ENCODE assay signal across 10 mouse cellular contexts in the genomic region with DNA sequence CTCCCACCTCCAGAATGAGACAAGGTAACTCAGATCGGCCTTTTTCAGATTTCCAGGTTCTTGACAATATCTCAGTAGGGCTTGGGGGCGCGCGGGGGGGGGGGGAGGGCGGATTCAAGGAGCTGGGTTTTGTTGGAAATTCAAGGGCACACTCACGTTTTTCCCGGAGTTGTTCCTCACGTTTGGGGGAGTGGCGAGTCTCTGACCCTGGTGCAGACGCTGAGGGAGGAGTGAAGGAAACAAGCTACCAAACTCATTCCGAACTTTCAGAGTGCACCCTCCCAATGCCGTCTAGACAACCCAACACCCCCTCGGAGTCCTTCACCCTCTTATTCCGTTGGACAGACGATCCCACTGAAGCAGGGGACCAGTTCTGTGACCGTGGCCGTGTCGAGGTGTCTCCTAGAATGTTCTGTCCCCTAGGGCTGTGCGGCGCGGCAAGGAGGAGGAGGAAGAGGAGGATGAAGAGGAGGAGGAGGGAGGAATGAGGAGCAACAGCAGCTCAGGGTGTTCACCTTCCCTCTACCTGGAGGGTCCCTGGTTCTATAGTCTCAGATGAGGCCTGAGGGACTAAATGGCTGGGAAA. TPM values are rescaled to one million over a fixed set of nuclear protein-coding genes. Genes with fewer than 3 reads are reported as not detected.
DNase-seq lines count a peak whose midpoint lies in the region; ATAC-seq and TF ChIP-seq lines count a peak whose summit lies in the region.
"Had no signal": no experiment of that assay in that cellular context is flagged by ENCODE, and none has a peak within 500 bp of the region (broad histone marks: within the 10 kb centered on the region; RNA-seq: fewer than 3 reads in every experiment).

No protein-coding gene starts in this region.

- peak overlapping the region; percentile 50 for H3K4me2 ChIP-seq in hindbrain, embryonic 11.5 days (replicated peaks; ENCODE audit: low read depth, low read length)
- H3K4me2 ChIP-seq in liver, postnatal 0 days (ENCODE audit: low read depth, low read length) = peak overlapping the region; percentile 63

- H3K9me3 ChIP-seq in hindbrain, embryonic 11.5 days (ENCODE audit: control insufficient read depth, low read length) = no peaks in the 10 kb centered on the region
- H3K9me3 ChIP-seq in liver, postnatal 0 days (ENCODE audit: low read length) = no peaks in the 10 kb centered on the region

- no peak for TF ChIP-seq POLR2A in kidney, adult 2 months (IDR thresholded peaks at IDR 0.05; ENCODE audit: low read depth, low read length)

- peak overlapping the region; percentile 61 for H3K4me3 ChIP-seq in gastrocnemius, adult 2 months
- no peak overlapping the region for H3K4me3 ChIP-seq in hindbrain, embryonic 11.5 days (ENCODE audit: low read depth, low read length)
- peak overlapping the region; percentile 15; the same call in 1 of the 2 replicates for H3K4me3 ChIP-seq in liver, postnatal 0 days (ENCODE audit: low read depth, low read length)
- H3K4me3 ChIP-seq in left cerebral cortex, adult 2 months = no peak overlapping the region
- H3K4me3 ChIP-seq in kidney, adult 2 months (ENCODE audit: insufficient read depth, low read depth, low read length) = no peak overlapping the region

- H3K9ac ChIP-seq in hindbrain, embryonic 11.5 days (ENCODE audit: low read depth, low read length) = no peak overlapping the region
- H3K9ac ChIP-seq in liver, postnatal 0 days (replicated peaks) = no peak overlapping the region

- TF ChIP-seq CTCF in gastrocnemius, adult 2 months (IDR thresholded peaks at IDR 0.05) = no peak
- no peak for TF ChIP-seq CTCF in liver, postnatal 0 days (IDR thresholded peaks at IDR 0.05; ENCODE audit: low read depth)
- no peak for TF ChIP-seq CTCF in left cerebral cortex, adult 2 months (IDR thresholded peaks at IDR 0.05)
- no peak for TF ChIP-seq CTCF in kidney, adult 2 months (conservative IDR thresholded peaks at IDR 0.05; ENCODE audit: insufficient read depth, insufficient read length, low read depth, low read length)

- DNase-seq in gastrocnemius, adult 2 months = no peak
- DNase-seq in gastrocnemius, adult 8-10 months (ENCODE audit: low spot score in 2 of 2) = no peak
- DNase-seq in ES-CJ7 (ENCODE audit: low read depth, low spot score) = peak; percentile 84
- DNase-seq in hindbrain, embryonic 11.5 days (ENCODE audit: low spot score) = peak; percentile 60
- no peak for DNase-seq in liver, postnatal 0 days
- no peak for DNase-seq in urinary bladder, postnatal 14 days (ENCODE audit: low spot score)
- DNase-seq in left cerebral cortex, adult 2 months (ENCODE audit: extremely low spot score in 1 of 2, low spot score in 2 of 2) = no peak
- DNase-seq in kidney, adult 2 months = no peak
- DNase-seq: lung, postnatal 4 days had no signal

- no peak for ATAC-seq in hindbrain, embryonic 11.5 days (ENCODE audit: low FRiP score)
- ATAC-seq in liver, postnatal 0 days = no peak

- 2% methylated on average over 19 of the region's 21 CpGs for WGBS in hindbrain, embryonic 11.5 days
- WGBS in liver, postnatal 0 days (ENCODE audit: insufficient replicate concordance) = 7% methylated on average over 17 of the region's 21 CpGs
- WGBS in kidney, adult 2 months = 8% methylated on average over 21 of the region's 21 CpGs

- no peaks in the 10 kb centered on the region for H3K36me3 ChIP-seq in hindbrain, embryonic 11.5 days (ENCODE audit: control insufficient read depth, insufficient read depth, low read length)
- H3K36me3 ChIP-seq in liver, postnatal 0 days (replicated peaks; ENCODE audit: insufficient read depth, low read length) = no peaks in the 10 kb centered on the region
- no peaks in the 10 kb centered on the region for H3K36me3 ChIP-seq in kidney, adult 2 months (ENCODE audit: control insufficient read depth, insufficient read depth, low read length)

- H3K27me3 ChIP-seq in hindbrain, embryonic 11.5 days (ENCODE audit: control insufficient read depth, insufficient read depth, low read length) = peaks cover 80% of the 10 kb centered on the region
- H3K27me3 ChIP-seq in liver, postnatal 0 days (ENCODE audit: insufficient read depth, low read length) = peaks cover 50% of the 10 kb centered on the region
- peaks cover 18% of the 10 kb centered on the region for H3K27me3 ChIP-seq in kidney, adult 2 months (replicated peaks; ENCODE audit: control insufficient read depth, insufficient read depth, low read length)

- H3K4me1 ChIP-seq in hindbrain, embryonic 11.5 days (replicated peaks; ENCODE audit: control insufficient read depth, insufficient read depth, low read length) = peaks cover 11% of the 10 kb centered on the region
- H3K4me1 ChIP-seq in liver, postnatal 0 days (ENCODE audit: insufficient read depth) = peaks cover 7% of the 10 kb centered on the region
- peaks cover 3% of the 10 kb centered on the region; the same call in 1 of the 2 replicates for H3K4me1 ChIP-seq in kidney, adult 2 months (ENCODE audit: control insufficient read depth, insufficient read depth, low read length)

- intact Hi-C loops in gastrocnemius, adult 2 months (cut with DNase I) = no loop called here
- intact Hi-C loops in left cerebral cortex, adult 2 months (cut with DNase I) = loop anchor here (5.0 kb wide), 1 partner anchor 275 kb away; no protein-coding TSS in a partner anchor

- no peak overlapping the region for H3K27ac ChIP-seq in gastrocnemius, adult 2 months
- H3K27ac ChIP-seq in hindbrain, embryonic 11.5 days (ENCODE audit: low read depth, low read length) = no peak overlapping the region
- no peak overlapping the region for H3K27ac ChIP-seq in liver, postnatal 0 days (ENCODE audit: low read depth)
- no peak overlapping the region for H3K27ac ChIP-seq in left cerebral cortex, adult 2 months
- H3K27ac ChIP-seq in kidney, adult 2 months (ENCODE audit: insufficient read depth, low read depth, low read length) = no peak overlapping the region

- no peak for TF ChIP-seq EP300 in liver, postnatal 0 days (IDR thresholded peaks at IDR 0.05; ENCODE audit: low read depth)

RNA-seq across cellular contexts. Expression of a gene that starts 8.2 kb away (rescaled TPM):
- under 1 TPM; 0.11 to 0.26 TPM for total RNA-seq in gastrocnemius, adult 2 months (2021)
- total RNA-seq in gastrocnemius, adult 8-10 months (2022) = under 1 TPM; 0.09 to 0.43 (median 0.16) TPM
- polyA plus RNA-seq in hindbrain, embryonic 11.5 days (2014; fragmentation: Nextera tagmentation; extraction: Ambion mirVana) = 0.26 and 0.68 TPM in 2 replicates
- polyA plus RNA-seq in liver, postnatal 0 days (2015; fragmentation: Nextera tagmentation; extraction: Ambion mirVana) = 3.1 and 3.2 TPM in 2 replicates
- total RNA-seq in left cerebral cortex, adult 2 months (2021) = not detected
- 0.38 and 0.58 TPM in 2 replicates for polyA plus RNA-seq in kidney, adult 2 months (2012; rRNA removed)
- polyA plus RNA-seq: C2C12 had no signal

Comparison
In these comparisons a context has a peak if more than half of its experiments do, and no peak if none do; other contexts are left out.
1. DNase-seq: peak in ES-CJ7 (single experiment) and hindbrain, embryonic 11.5 days (single experiment); none in gastrocnemius, adult 2 months (single experiment), gastrocnemius, adult 8-10 months (0 of 2), liver, postnatal 0 days (single experiment), urinary bladder, postnatal 14 days (single experiment), left cerebral cortex, adult 2 months (0 of 2) and kidney, adult 2 months (single experiment).
2. H3K4me3 ChIP-seq: peak in gastrocnemius, adult 2 months (single experiment) and liver, postnatal 0 days (single experiment); none in hindbrain, embryonic 11.5 days (single experiment), left cerebral cortex, adult 2 months (single experiment) and kidney, adult 2 months (single experiment).